ENCODE assay signal across 14 mouse cellular contexts in genomic region chr10:69160877-69161276, GRCm38 (mm10). TPM values are rescaled to one million over a fixed set of nuclear protein-coding genes. Genes with fewer than 3 reads are reported as not detected.
DNase-seq lines count a peak whose midpoint lies in the region; ATAC-seq lines count a peak whose summit lies in the region.
"Had no signal": no experiment of that assay in that cellular context is flagged by ENCODE, and none has a peak within 500 bp of the region (broad histone marks: within the 10 kb centered on the region; RNA-seq: fewer than 3 reads in every experiment).

No protein-coding gene starts in this region.

- no peak overlapping the region for H3K4me2 ChIP-seq in midbrain, embryonic 16.5 days (ENCODE audit: low read length)
- H3K4me2 ChIP-seq: heart, embryonic 15.5 days had no signal

- no peaks in the 10 kb centered on the region for H3K36me3 ChIP-seq in midbrain, embryonic 16.5 days (ENCODE audit: control insufficient read depth, insufficient read depth, low read length)
- H3K36me3 ChIP-seq: heart, embryonic 15.5 days had no signal

- H3K4me3 ChIP-seq in midbrain, embryonic 16.5 days (ENCODE audit: low read depth, low read length), result no peak overlapping the region
- H3K4me3 ChIP-seq: heart, embryonic 15.5 days had no signal

- H3K9me3 ChIP-seq in midbrain, embryonic 16.5 days (replicated peaks; ENCODE audit: control insufficient read depth, low read length, poor library complexity, severe bottlenecking), result peaks cover 4% of the 10 kb centered on the region; the same call in 1 of the 2 replicates
- H3K9me3 ChIP-seq: heart, embryonic 15.5 days had no signal

- ATAC-seq in CD4-positive, CD25-positive, alpha-beta regulatory T cell, adult 4 months, result no peak
- peak; percentile 72 for ATAC-seq in inflammation-experienced regulatory T-cells, adult 6 months
- no peak for ATAC-seq in midbrain, embryonic 16.5 days

- peak; percentile 15 for DNase-seq in CD4-positive, CD25-positive, alpha-beta regulatory T cell, adult 2 months (ENCODE audit: low read depth, low spot score)
- DNase-seq in kidney, postnatal 10 days, result peak; percentile 53
- peak; percentile 25 to 31 for DNase-seq in thymus, postnatal 10 days (ENCODE audit: low spot score in 2 of 2)
- no peak for DNase-seq in spleen, adult 12 weeks (ENCODE audit: low spot score)
- no peak for DNase-seq in spleen, adult 18-20 months
- DNase-seq: cerebellum, adult 9-11 months; heart, adult 18-20 months; lung, adult 18-20 months; right cerebral cortex, adult 18-20 months had no signal

- no peaks in the 10 kb centered on the region for H3K27me3 ChIP-seq in midbrain, embryonic 16.5 days (ENCODE audit: control insufficient read depth, insufficient read depth, low read depth, low read length)
- H3K27me3 ChIP-seq: CH12.LX; heart, embryonic 15.5 days had no signal

- H3K27ac ChIP-seq in midbrain, embryonic 16.5 days (ENCODE audit: low read length), result no peak overlapping the region
- H3K27ac ChIP-seq: heart, embryonic 15.5 days had no signal

- no peak overlapping the region for H3K9ac ChIP-seq in midbrain, embryonic 16.5 days (ENCODE audit: low read depth, low read length)
- H3K9ac ChIP-seq: heart, embryonic 15.5 days had no signal

- peaks cover 3% of the 10 kb centered on the region; the same call in 1 of the 2 replicates for H3K4me1 ChIP-seq in midbrain, embryonic 16.5 days (ENCODE audit: control insufficient read depth, insufficient read depth, low read length)
- H3K4me1 ChIP-seq: heart, embryonic 15.5 days had no signal

- WGBS in midbrain, embryonic 16.5 days, result 91% methylated on average over 2 of the region's 2 CpGs

RNA-seq across cellular contexts. Expression of gene Rhobtb1, which starts 9.6 kb away (rescaled TPM):
- not detected for polyA plus RNA-seq in CD4-positive, CD25-positive, alpha-beta regulatory T cell, adult 4 months (2017; shearing (Covaris generic))
- not detected for polyA plus RNA-seq in inflammation-experienced regulatory T-cells, adult 6 months (2017; shearing (Covaris generic))
- 16.9 TPM in 2 replicates for polyA plus RNA-seq in midbrain, embryonic 16.5 days (2015; fragmentation: Nextera tagmentation; extraction: Ambion mirVana)

RNA-seq across cellular contexts. Expression of gene A930033H14Rik, which starts 52.0 kb away (rescaled TPM):
- polyA plus RNA-seq in CD4-positive, CD25-positive, alpha-beta regulatory T cell, adult 4 months (2017; shearing (Covaris generic)), result not detected
- not detected for polyA plus RNA-seq in inflammation-experienced regulatory T-cells, adult 6 months (2017; shearing (Covaris generic))
- 1.3 and 1.5 TPM in 2 replicates for polyA plus RNA-seq in midbrain, embryonic 16.5 days (2015; fragmentation: Nextera tagmentation; extraction: Ambion mirVana)

Comparison
In these comparisons a context has a peak if more than half of its experiments do, and no peak if none do; other contexts are left out.
1. DNase-seq: peak in CD4-positive, CD25-positive, alpha-beta regulatory T cell, adult 2 months (single experiment), kidney, postnatal 10 days (single experiment) and thymus, postnatal 10 days (2 of 2); none in spleen, adult 12 weeks (single experiment) and spleen, adult 18-20 months (0 of 2).
2. RNA of gene Rhobtb1, which starts 9.6 kb away (polyA plus RNA-seq): 16.9 TPM in midbrain, embryonic 16.5 days; not detected in CD4-positive, CD25-positive, alpha-beta regulatory T cell, adult 4 months and not detected in inflammation-experienced regulatory T-cells, adult 6 months; every median in the first group is over 10 times any median in the second.